Mouse (Mus musculus) adrenal gland, postnatal 10 days (tissue): ENCODE measurements around the gene Iffo1. TPM values are rescaled to one million over a fixed set of nuclear protein-coding genes. Genes with fewer than 3 reads are reported as not detected.

ENCODE experiments used
- DNase-seq: peaks from one replicate; pipeline ENCODE4 v3.0.0; 2021; ENCODE audit warnings: mixed read lengths
- microRNA-seq: library from miRNA; unstranded; fragments of <30 nt; microRNA quantifications from one replicate; pipeline ENCODE4 v1.2.0, GENCODE M21; 2021
- total RNA-seq, 2 experiments: library from RNA; stranded (reverse); gene quantifications; 2 replicates each; pipeline ENCODE4 v1.2.3; 2021

The Iffo1 gene
- total RNA-seq, 2 experiments from 2014 or later, result 16.7 to 30.1 TPM

- DNase-seq, result peak; percentile 95
Measured at GRCm38 (mm10) chr6:125192016-125192714, 47.1 kb downstream of the Iffo1 start.

- no peak for DNase-seq
Measured at GRCm38 (mm10) chr6:125192841-125193240, 47.8 kb downstream of the Iffo1 start.

DNA sequence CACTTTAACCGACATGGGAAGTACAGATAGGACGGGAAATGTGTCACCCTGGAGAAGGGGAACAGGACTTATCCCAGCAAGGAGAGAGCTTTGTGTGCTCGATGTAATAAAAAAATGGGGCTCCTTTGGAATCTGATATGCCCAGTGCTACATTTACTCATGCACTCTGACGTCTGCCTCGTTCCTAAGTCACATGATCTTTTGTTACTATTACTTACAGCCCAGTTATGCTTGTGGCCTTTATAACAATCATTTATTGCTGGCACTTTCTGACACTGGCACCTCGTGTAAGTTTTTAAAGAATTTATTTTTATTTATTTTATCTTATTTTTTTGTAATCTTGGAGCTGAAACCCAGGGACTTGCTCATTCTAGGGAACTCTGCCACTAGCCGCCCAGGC is 48.3 kb downstream of the Iffo1 start:
- no peak for DNase-seq

DNA sequence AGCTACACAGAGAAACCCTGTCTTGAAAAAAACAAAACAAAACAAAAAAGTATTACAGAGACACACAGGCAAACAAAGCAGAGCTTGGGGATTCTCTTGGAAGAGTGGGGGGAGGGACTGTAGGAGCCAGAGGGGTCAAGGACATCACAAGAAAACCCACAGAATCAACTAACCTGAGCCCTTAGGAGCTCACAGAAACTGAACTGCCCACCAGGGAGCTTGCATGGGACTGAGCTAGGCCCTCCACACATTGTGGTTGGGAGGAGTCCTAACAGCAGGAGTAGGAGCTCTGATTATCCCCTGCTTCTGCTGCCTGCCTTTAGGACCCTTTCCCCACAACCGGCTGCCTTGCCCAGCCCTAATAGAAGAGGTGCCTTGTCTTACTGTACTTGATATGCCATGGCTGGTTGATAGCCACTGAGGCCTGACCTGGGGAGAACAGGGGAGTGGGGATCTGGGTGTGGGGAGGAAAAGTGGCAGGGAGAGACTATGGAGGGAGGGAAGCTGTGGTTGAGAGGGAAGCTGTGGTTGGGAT is 50.6 kb downstream of the Iffo1 start:
- no peak for DNase-seq

DNA sequence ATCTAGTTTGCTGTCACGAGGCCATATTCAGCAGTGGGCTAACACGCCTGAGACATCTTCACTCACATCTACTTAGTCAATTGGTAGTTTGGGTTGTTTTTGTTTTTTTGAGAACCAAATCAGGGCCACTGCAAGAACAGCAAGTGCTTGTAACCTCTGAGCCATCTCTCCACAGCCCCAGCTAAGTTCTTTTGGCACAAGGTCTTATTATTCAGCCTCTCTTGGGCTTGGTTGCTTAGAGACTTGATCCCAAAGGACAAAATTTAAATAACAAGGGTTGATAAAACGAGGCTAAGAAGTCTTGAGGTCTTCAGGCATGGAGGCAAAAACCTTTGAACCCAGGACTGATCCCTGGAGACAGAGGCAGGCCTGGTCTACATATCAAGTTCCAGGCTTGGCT is 51.3 kb downstream of the Iffo1 start:
- DNase-seq, result no peak

DNA sequence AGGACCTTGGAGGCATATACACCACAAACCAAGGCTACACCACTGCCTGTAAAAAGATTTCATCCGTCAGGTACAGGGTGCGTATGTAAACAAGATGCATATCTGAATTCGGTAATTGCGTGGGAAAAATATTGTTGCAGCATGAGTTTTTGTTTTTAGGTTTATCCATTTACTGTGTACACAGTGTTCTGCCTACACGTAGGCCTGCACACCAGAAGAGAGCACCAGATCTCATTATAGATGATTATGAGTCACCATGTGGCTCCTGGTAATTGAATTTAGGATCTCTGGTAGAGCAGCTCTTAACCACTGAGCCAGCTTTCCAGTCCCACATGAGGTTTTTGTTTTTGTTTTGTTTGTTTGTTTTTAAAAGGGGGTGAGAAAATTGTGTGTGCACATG is 52.1 kb downstream of the Iffo1 start:
- DNase-seq, result no peak

- no peak for DNase-seq
Measured at GRCm38 (mm10) chr6:125210436-125210835, 65.4 kb downstream of the Iffo1 start.

Small RNAs within 50 kb of the gene (microRNA-seq; reads per million reads assigned to microRNA genes)
- gene Mir3098 (not detected), gene Mir7045 (1.8 reads per million)

Other genes starting within 250 kb of the Iffo1 start
- gene Lag3, start 233.5 kb upstream of the Iffo1 start, total RNA-seq, result 1 to 10 TPM; 1.4 to 1.8 TPM
- gene Ptms, start 225.1 kb upstream of the Iffo1 start, total RNA-seq, result 100 to 1,000 TPM; 824 to 887 TPM
- 100 to 1,000 TPM; 271 to 288 TPM for gene Mlf2, start 213.9 kb upstream of the Iffo1 start, total RNA-seq
- 100 to 1,000 TPM; 122 to 129 TPM for gene Cops7a, start 179.7 kb upstream of the Iffo1 start, total RNA-seq
- gene Pianp, start 148.5 kb upstream of the Iffo1 start, total RNA-seq, result 1 to 10 TPM; 3.8 to 5.6 TPM
- gene Zfp384, start 136.1 kb upstream of the Iffo1 start, total RNA-seq, result 10 to 100 TPM; 43.3 to 52.6 TPM
- 10 to 100 TPM; 72.5 to 83.1 TPM for gene Ing4, start 105.5 kb upstream of the Iffo1 start, total RNA-seq
- gene Acrbp, start 95.6 kb upstream of the Iffo1 start, total RNA-seq, result 1 to 10 TPM; 4.6 to 7.5 TPM
- gene Lpar5, start 77.3 kb upstream of the Iffo1 start, total RNA-seq, result 1 to 10 TPM in 1 of 2 experiments, under 1 TPM in 1; 0.90 to 1.4 TPM
- 100 to 1,000 TPM; 156 to 198 TPM for gene Chd4, start 49.3 kb upstream of the Iffo1 start, total RNA-seq
- gene Nop2, start 13.3 kb upstream of the Iffo1 start, total RNA-seq, result 10 to 100 TPM; 36.7 to 42.2 TPM
- gene Gapdh, start 21.2 kb downstream of the Iffo1 start, total RNA-seq, result 1,000 to 10,000 TPM; 1,844 to 1,863 TPM
- gene Ncapd2, start 46.5 kb downstream of the Iffo1 start, total RNA-seq, result 10 to 100 TPM; 46.9 to 62.7 TPM
- gene Mrpl51, start 46.6 kb downstream of the Iffo1 start, total RNA-seq, result 100 to 1,000 TPM; 250 to 274 TPM
- 10 to 100 TPM; 16.4 to 32.8 TPM for gene Vamp1, start 70.3 kb downstream of the Iffo1 start, total RNA-seq
- 10 to 100 TPM; 13.0 to 13.4 TPM for gene Tapbpl, start 86.6 kb downstream of the Iffo1 start, total RNA-seq
- 1 to 10 TPM; 1.9 to 2.2 TPM for gene Cd27, start 91.8 kb downstream of the Iffo1 start, total RNA-seq
- not detected for gene Tuba3a, start 140.8 kb downstream of the Iffo1 start, total RNA-seq
- gene Ltbr, start 168.6 kb downstream of the Iffo1 start, total RNA-seq, result 10 to 100 TPM; 64.5 to 70.3 TPM
- 1 to 10 TPM in 1 of 2 experiments, under 1 TPM in 1; 0.84 to 1.2 TPM for gene Scnn1a, start 175.4 kb downstream of the Iffo1 start, total RNA-seq
- gene Tnfrsf1a, start 204.1 kb downstream of the Iffo1 start, total RNA-seq, result 100 to 1,000 TPM; 168 to 190 TPM
- under 1 TPM; 0.69 to 0.82 TPM for gene Plekhg6, start 235.6 kb downstream of the Iffo1 start, total RNA-seq